In genomic region chr1:12120926-12121325, GRCm38 (mm10) we compare ENCODE assay signal across 18 mouse cellular contexts.
"Had no signal": no experiment of that assay in that cellular context is flagged by ENCODE, and none has a peak within 500 bp of the region (broad histone marks: within the 10 kb centered on the region; RNA-seq: fewer than 3 reads in every experiment).

No protein-coding gene starts in this region.

- H3K4me2 ChIP-seq: kidney, embryonic 15.5 days; liver, embryonic 13.5 days; midbrain, embryonic 11.5 days; stomach, embryonic 15.5 days had no signal

- DNase-seq: kidney, adult 11 months; kidney, adult 8-10 months; kidney, postnatal 10 days; kidney, postnatal 36 days; layer of hippocampus, postnatal 36 days; liver, embryonic 13.5 days; lung, adult 2 months; lung, postnatal 14 days; lung, postnatal 4 days; midbrain, embryonic 14.5 days; right cerebral cortex, adult 18-20 months; right cerebral cortex, postnatal 14 days; spleen, adult 18-20 months; thymus, postnatal 25 days had no signal

- H3K4me3 ChIP-seq: kidney, embryonic 15.5 days; left cerebral cortex, adult 2 months; liver, embryonic 13.5 days; stomach, embryonic 15.5 days had no signal

- H3K4me1 ChIP-seq: kidney, embryonic 15.5 days; liver, embryonic 13.5 days; stomach, embryonic 15.5 days had no signal

- H3K36me3 ChIP-seq: kidney, embryonic 15.5 days; liver, embryonic 13.5 days; stomach, embryonic 15.5 days had no signal

- H3K27me3 ChIP-seq: kidney, embryonic 15.5 days; liver, embryonic 13.5 days; stomach, embryonic 15.5 days had no signal

- H3K9ac ChIP-seq: kidney, embryonic 15.5 days; liver, embryonic 13.5 days; stomach, embryonic 15.5 days had no signal

- H3K9me3 ChIP-seq: kidney, embryonic 15.5 days; liver, embryonic 13.5 days; stomach, embryonic 15.5 days had no signal

- H3K27ac ChIP-seq: kidney, embryonic 15.5 days; left cerebral cortex, adult 2 months; liver, embryonic 13.5 days; stomach, embryonic 15.5 days had no signal
